Mouse (Mus musculus) forebrain, embryonic 15.5 days (tissue): ENCODE measurements at regions not wholly inside any gene's neighbourhood (a gene's known extent, or its start where the extent isn't known, plus 50 kb on each side); places are given as distances from the start of the nearest gene placed in this dataset.

ENCODE experiments used
- ATAC-seq: fragments of 200-750 bp; cut with Nextera tagmentation; replicated peaks from 2 replicates; pipeline ENCODE4 v1.8.0; 2017; ENCODE audit warnings: mild to moderate bottlenecking, moderate TSS enrichment, moderate library complexity
- H3K27ac ChIP-seq: fragments of 300-500 bp; sonication (generic); replicated peaks from 2 replicates; pipeline ENCODE4 v1.5.1; 2015; ENCODE audit warnings: mild to moderate bottlenecking, inconsistent platforms
- H3K27me3 ChIP-seq: fragments of 300-500 bp; sonication (generic); 2 replicates; pipeline ENCODE4 v1.6.1; 2015; ENCODE audit warnings: inconsistent platforms
- H3K36me3 ChIP-seq: fragments of 300-500 bp; sonication (generic); 2 replicates; pipeline ENCODE4 v1.6.1; 2015; ENCODE audit warnings: mild to moderate bottlenecking, inconsistent platforms
- H3K4me1 ChIP-seq: fragments of 300-500 bp; sonication (generic); 2 replicates; pipeline ENCODE4 v1.6.1; 2015; ENCODE audit warnings: inconsistent platforms
- H3K4me2 ChIP-seq: fragments of 300-500 bp; sonication (generic); replicated peaks from 2 replicates; pipeline ENCODE4 v1.6.1; 2015; ENCODE audit warnings: mild to moderate bottlenecking, inconsistent platforms
- H3K4me3 ChIP-seq: fragments of 300-500 bp; sonication (generic); 2 replicates; pipeline ENCODE4 v1.5.1; 2015; ENCODE audit warnings: mild to moderate bottlenecking, inconsistent platforms
- H3K9ac ChIP-seq: fragments of 300-500 bp; sonication (generic); replicated peaks from 2 replicates; pipeline ENCODE4 v1.6.1; 2015; ENCODE audit warnings: mild to moderate bottlenecking, inconsistent platforms
- H3K9me3 ChIP-seq: fragments of 300-500 bp; sonication (generic); 2 replicates; pipeline ENCODE4 v1.6.1; 2016; ENCODE audit warnings: inconsistent platforms
- WGBS: fragments of 180-500 bp; shearing (Covaris S2); methylation state at CpG from one replicate; pipeline ENCODE4 v1.1.7; 2015; ENCODE audit warnings: mixed read lengths; 5-methylcytosine and 5-hydroxymethylcytosine counted together

- no peaks in the 10 kb centered on the region for H3K36me3 ChIP-seq
- no peak overlapping the region for H3K4me3 ChIP-seq
- WGBS: 74% methylated on average over 4 of the region's 4 CpGs
- no peaks in the 10 kb centered on the region for H3K27me3 ChIP-seq
- no peaks in the 10 kb centered on the region for H3K4me1 ChIP-seq
- no peak for ATAC-seq
- no peak overlapping the region for H3K4me2 ChIP-seq
- no peaks in the 10 kb centered on the region for H3K9me3 ChIP-seq
- no peak overlapping the region for H3K9ac ChIP-seq
- no peak overlapping the region for H3K27ac ChIP-seq
Observed at GRCm38 (mm10) chr3:49686182-49686895, 70.8 kb downstream of the Pcdh18 start.

GRCm38 (mm10) chr3:49674921-49675320, 82.2 kb downstream of the Pcdh18 start:
- ATAC-seq: no peak
- Histone ChIP-seq H3K27me3 (no peaks in the 10 kb centered on the region), H3K27ac (no peak overlapping the region), H3K4me3 (no peak overlapping the region), H3K4me2 (no peak overlapping the region), H3K9me3 (no peaks in the 10 kb centered on the region), H3K4me1 (no peaks in the 10 kb centered on the region), H3K9ac (no peak overlapping the region), H3K36me3 (no peaks in the 10 kb centered on the region)
- 87% methylated on average over 6 of the region's 6 CpGs for WGBS

GRCm38 (mm10) chr3:49672685-49673184, 84.4 kb downstream of the Pcdh18 start:
- Histone ChIP-seq H3K9ac (no peak overlapping the region), H3K4me1 (no peaks in the 10 kb centered on the region), H3K27ac (no peak overlapping the region), H3K36me3 (no peaks in the 10 kb centered on the region), H3K27me3 (no peaks in the 10 kb centered on the region), H3K4me2 (no peak overlapping the region), H3K4me3 (no peak overlapping the region), H3K9me3 (no peaks in the 10 kb centered on the region)
- 9% methylated on average over 2 of the region's 2 CpGs for WGBS
- peak; percentile 51; the same call in 1 of the 2 replicates for ATAC-seq

- no peaks in the 10 kb centered on the region for H3K27me3 ChIP-seq
- H3K9me3 ChIP-seq: no peaks in the 10 kb centered on the region
- no peak overlapping the region for H3K4me3 ChIP-seq
- no peak for ATAC-seq
- H3K36me3 ChIP-seq: no peaks in the 10 kb centered on the region
- WGBS: 89% methylated on average over 9 of the region's 9 CpGs
- no peak overlapping the region for H3K27ac ChIP-seq
- H3K4me1 ChIP-seq: no peaks in the 10 kb centered on the region
- no peak overlapping the region for H3K4me2 ChIP-seq
- H3K9ac ChIP-seq: no peak overlapping the region
Observed at GRCm38 (mm10) chr3:49667543-49668338, 89.4 kb downstream of the Pcdh18 start.

GRCm38 (mm10) chr3:49666516-49666915, 90.6 kb downstream of the Pcdh18 start:
- H3K36me3 ChIP-seq: no peaks in the 10 kb centered on the region

GRCm38 (mm10) chr3:49648895-49649175, 108.3 kb downstream of the Pcdh18 start:
- no peak for ATAC-seq
- no peaks in the 10 kb centered on the region for H3K36me3 ChIP-seq
- H3K4me2 ChIP-seq: no peak overlapping the region
- H3K27me3 ChIP-seq: no peaks in the 10 kb centered on the region
- H3K4me1 ChIP-seq: no peaks in the 10 kb centered on the region
- H3K9me3 ChIP-seq: no peaks in the 10 kb centered on the region
- no peak overlapping the region for H3K27ac ChIP-seq
- WGBS: 49% methylated on average over 1 of the region's 1 CpGs
- no peak overlapping the region for H3K9ac ChIP-seq
- no peak overlapping the region for H3K4me3 ChIP-seq

More at GRCm38 (mm10) chr3:49666516-49666915, 90.6 kb downstream of the Pcdh18 start:
- Histone ChIP-seq H3K9ac (no peak overlapping the region), H3K4me1 (no peaks in the 10 kb centered on the region), H3K4me3 (no peak overlapping the region), H3K27me3 (no peaks in the 10 kb centered on the region), H3K9me3 (no peaks in the 10 kb centered on the region), H3K27ac (no peak overlapping the region), H3K4me2 (no peak overlapping the region)
- WGBS: 95% methylated on average over 2 of the region's 2 CpGs
- no peak for ATAC-seq

GRCm38 (mm10) chr3:49648040-49648894, 108.9 kb downstream of the Pcdh18 start:
- WGBS: 82% methylated on average over 5 of the region's 5 CpGs
- Histone ChIP-seq H3K27me3 (no peaks in the 10 kb centered on the region), H3K4me2 (no peak overlapping the region), H3K4me1 (no peaks in the 10 kb centered on the region), H3K4me3 (no peak overlapping the region), H3K9ac (no peak overlapping the region), H3K27ac (no peak overlapping the region), H3K36me3 (no peaks in the 10 kb centered on the region), H3K9me3 (no peaks in the 10 kb centered on the region)
- ATAC-seq: no peak

GRCm38 (mm10) chr3:49644993-49645392, 112.1 kb downstream of the Pcdh18 start:
- WGBS: 97% methylated on average over 4 of the region's 4 CpGs
- peaks cover 13% of the 10 kb centered on the region for H3K4me1 ChIP-seq
- H3K36me3 ChIP-seq: no peaks in the 10 kb centered on the region
- no peak overlapping the region for H3K9ac ChIP-seq
- H3K27me3 ChIP-seq: no peaks in the 10 kb centered on the region
- H3K4me2 ChIP-seq: no peak overlapping the region
- no peak overlapping the region for H3K27ac ChIP-seq
- no peak for ATAC-seq
- H3K9me3 ChIP-seq: no peaks in the 10 kb centered on the region
- H3K4me3 ChIP-seq: no peak overlapping the region

- Histone ChIP-seq H3K4me1 (peaks cover 13% of the 10 kb centered on the region), H3K27me3 (no peaks in the 10 kb centered on the region), H3K36me3 (no peaks in the 10 kb centered on the region), H3K9me3 (no peaks in the 10 kb centered on the region), H3K4me2 (no peak overlapping the region), H3K4me3 (no peak overlapping the region), H3K27ac (no peak overlapping the region), H3K9ac (no peak overlapping the region)
- 95% methylated on average over 8 of the region's 8 CpGs for WGBS
- no peak for ATAC-seq
Observed at GRCm38 (mm10) chr3:49643871-49644270, 113.3 kb downstream of the Pcdh18 start.

- no peak overlapping the region for H3K27ac ChIP-seq
- H3K36me3 ChIP-seq: no peaks in the 10 kb centered on the region
- H3K4me3 ChIP-seq: no peak overlapping the region
- ATAC-seq: peak; percentile 99
- no peak overlapping the region for H3K4me2 ChIP-seq
- no peaks in the 10 kb centered on the region for H3K27me3 ChIP-seq
- H3K9me3 ChIP-seq: no peaks in the 10 kb centered on the region
- peaks cover 13% of the 10 kb centered on the region for H3K4me1 ChIP-seq
- 11% methylated on average over 4 of the region's 4 CpGs for WGBS
- no peak overlapping the region for H3K9ac ChIP-seq
Observed at GRCm38 (mm10) chr3:49641966-49642758, 115.0 kb downstream of the Pcdh18 start.

GRCm38 (mm10) chr3:49641411-49641810, 115.7 kb downstream of the Pcdh18 start:
- Histone ChIP-seq H3K4me3 (no peak overlapping the region), H3K4me1 (peaks cover 13% of the 10 kb centered on the region), H3K27me3 (no peaks in the 10 kb centered on the region), H3K27ac (no peak overlapping the region), H3K4me2 (no peak overlapping the region), H3K36me3 (no peaks in the 10 kb centered on the region), H3K9me3 (no peaks in the 10 kb centered on the region), H3K9ac (no peak overlapping the region)
- WGBS: 50% methylated on average over 1 of the region's 1 CpGs
- ATAC-seq: no peak; the same call in 1 of the 2 replicates
